Mouse (Mus musculus) hindbrain, embryonic 11.5 days (tissue): ENCODE measurements at regions not wholly inside any gene's neighbourhood (a gene's known extent, or its start where the extent isn't known, plus 50 kb on each side); places are given as distances from the start of the nearest gene placed in this dataset.
A peak's percentile ranks its signal among the peaks of the same experiment; 100 is the strongest.

Experiments used
- ATAC-seq: fragments of 200-750 bp; cut with Nextera tagmentation; 2 replicates; pipeline ENCODE4 v1.8.0; 2017; ENCODE audit warnings: mild to moderate bottlenecking, moderate TSS enrichment, moderate library complexity; ENCODE audit not compliant: low FRiP score
- DNase-seq: peaks from one replicate; pipeline ENCODE4 v3.0.0-alpha.2; 2015; ENCODE audit warnings: low spot score
- H3K27ac ChIP-seq: fragments of 300-500 bp; sonication (generic); 2 replicates; pipeline ENCODE4 v1.5.1; 2014; ENCODE audit warnings: mild to moderate bottlenecking, low read depth, low read length
- H3K27me3 ChIP-seq: fragments of 300-500 bp; sonication (generic); 2 replicates; pipeline ENCODE4 v1.6.1; 2014; ENCODE audit warnings: mild to moderate bottlenecking, low read length, moderate library complexity, mixed read lengths; ENCODE audit not compliant: control insufficient read depth, insufficient read depth
- H3K36me3 ChIP-seq: fragments of 300-500 bp; sonication (generic); 2 replicates; pipeline ENCODE4 v1.6.1; 2014; ENCODE audit warnings: mild to moderate bottlenecking, low read length, moderate library complexity, mixed read lengths; ENCODE audit not compliant: control insufficient read depth, insufficient read depth
- H3K4me1 ChIP-seq: fragments of 300-500 bp; sonication (generic); replicated peaks from 2 replicates; pipeline ENCODE4 v1.6.1; 2014; ENCODE audit warnings: low read length, mixed read lengths; ENCODE audit not compliant: control insufficient read depth, insufficient read depth
- H3K4me2 ChIP-seq: fragments of 300-500 bp; sonication (generic); replicated peaks from 2 replicates; pipeline ENCODE4 v1.6.1; 2014; ENCODE audit warnings: mild to moderate bottlenecking, low read depth, low read length
- H3K4me3 ChIP-seq: fragments of 300-500 bp; sonication (generic); 2 replicates; pipeline ENCODE4 v1.5.1; 2014; ENCODE audit warnings: low read depth, low read length
- H3K9ac ChIP-seq: fragments of 300-500 bp; sonication (generic); 2 replicates; pipeline ENCODE4 v1.6.1; 2014; ENCODE audit warnings: low read depth, low read length
- H3K9me3 ChIP-seq: fragments of 300-500 bp; sonication (generic); 2 replicates; pipeline ENCODE4 v1.6.1; 2016; ENCODE audit warnings: low read length; ENCODE audit not compliant: control insufficient read depth
- WGBS: fragments of 180-500 bp; shearing (Covaris S2); extraction: QIAGEN DNeasy Blood & Tissue Kit; methylation state at CpG from one replicate; pipeline ENCODE4 v1.1.7; 2014; 5-methylcytosine and 5-hydroxymethylcytosine counted together

DNA sequence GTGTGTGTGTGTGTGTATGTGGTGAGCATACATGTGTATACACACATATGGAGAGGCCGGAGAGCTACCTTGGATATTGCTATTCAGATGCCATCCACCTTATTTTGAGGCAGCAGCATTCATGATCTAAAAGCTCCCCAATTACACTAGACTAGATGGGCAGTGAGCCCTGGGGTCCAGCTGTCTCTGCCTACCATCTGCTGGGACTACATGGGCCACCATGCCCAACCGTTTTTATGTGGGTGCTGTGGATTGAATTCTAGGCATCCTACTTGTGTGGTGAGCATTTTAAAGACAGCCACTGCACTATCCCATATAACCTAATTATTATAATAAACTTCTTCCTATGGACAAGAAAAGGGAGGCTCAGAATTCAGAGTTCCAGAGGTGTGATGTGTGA is 172.6 kb downstream of the Gas1 start:
- DNase-seq: no peak
- Histone ChIP-seq H3K27ac (no peak overlapping the region), H3K4me2 (no peak overlapping the region), H3K27me3 (no peaks in the 10 kb centered on the region), H3K4me3 (no peak overlapping the region), H3K4me1 (no peaks in the 10 kb centered on the region), H3K36me3 (no peaks in the 10 kb centered on the region), H3K9ac (no peak overlapping the region), H3K9me3 (no peaks in the 10 kb centered on the region)
- 88% methylated on average over 2 of the region's 2 CpGs for WGBS
- ATAC-seq: no peak

- 92% methylated on average over 8 of the region's 8 CpGs for WGBS
- ATAC-seq: no peak
- Histone ChIP-seq H3K9me3 (no peaks in the 10 kb centered on the region), H3K27me3 (no peaks in the 10 kb centered on the region), H3K9ac (no peak overlapping the region), H3K36me3 (no peaks in the 10 kb centered on the region), H3K4me3 (no peak overlapping the region), H3K27ac (no peak overlapping the region), H3K4me1 (no peaks in the 10 kb centered on the region), H3K4me2 (no peak overlapping the region)
- DNase-seq: no peak
These were observed 175.1 kb downstream of the Gas1 start for GRCm38 (mm10) chr13:60002098-60002497.

- Histone ChIP-seq H3K9me3 (no peaks in the 10 kb centered on the region), H3K27ac (no peak overlapping the region), H3K4me2 (no peak overlapping the region), H3K9ac (no peak overlapping the region), H3K27me3 (no peaks in the 10 kb centered on the region), H3K4me3 (no peak overlapping the region), H3K36me3 (no peaks in the 10 kb centered on the region), H3K4me1 (no peaks in the 10 kb centered on the region)
- no peak for ATAC-seq
- no peak for DNase-seq
- 61% methylated on average over 4 of the region's 4 CpGs for WGBS
These were observed 175.5 kb downstream of the Gas1 start for GRCm38 (mm10) chr13:60001637-60002036.

DNA sequence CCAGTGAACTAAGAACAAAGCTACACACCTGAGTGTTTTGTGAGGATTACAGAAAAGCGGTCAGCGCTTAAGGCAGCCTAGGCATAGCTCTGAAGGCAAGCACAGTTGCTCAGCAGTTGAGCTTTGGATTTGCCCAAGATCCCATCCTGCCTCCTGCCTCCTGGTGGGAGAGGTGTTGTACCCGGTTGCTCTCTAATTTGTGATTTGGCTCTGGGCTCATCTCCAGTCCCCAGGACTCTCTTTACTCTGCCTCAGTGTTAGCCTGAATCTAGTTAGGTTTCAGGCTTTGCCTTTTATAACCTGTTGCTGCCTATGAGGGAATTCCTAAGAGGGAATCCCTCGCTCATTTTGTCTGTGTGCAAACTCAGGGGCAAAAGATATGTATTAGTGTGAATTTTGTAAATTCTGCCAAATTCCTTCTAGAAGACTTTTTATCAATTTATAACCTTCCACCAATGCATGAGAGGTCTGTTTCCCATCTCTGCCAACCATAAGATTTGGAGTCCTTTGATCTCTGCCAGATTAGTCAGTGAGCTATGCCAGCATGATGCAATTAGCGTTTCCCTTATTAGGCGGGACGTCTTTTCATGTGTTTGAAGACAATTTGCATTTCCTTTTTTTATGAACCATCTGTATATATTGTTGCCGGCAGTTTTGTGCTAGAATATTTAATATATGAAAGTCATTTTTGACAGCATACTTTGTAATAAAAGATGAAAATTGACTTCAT is 176.4 kb downstream of the Gas1 start:
- 75% methylated on average over 8 of the region's 8 CpGs for WGBS
- DNase-seq (no peak), ATAC-seq (no peak)
- Histone ChIP-seq H3K9me3 (no peaks in the 10 kb centered on the region), H3K9ac (no peak overlapping the region), H3K36me3 (no peaks in the 10 kb centered on the region), H3K4me2 (no peak overlapping the region), H3K27me3 (no peaks in the 10 kb centered on the region), H3K27ac (no peak overlapping the region), H3K4me3 (no peak overlapping the region), H3K4me1 (no peaks in the 10 kb centered on the region)

DNA sequence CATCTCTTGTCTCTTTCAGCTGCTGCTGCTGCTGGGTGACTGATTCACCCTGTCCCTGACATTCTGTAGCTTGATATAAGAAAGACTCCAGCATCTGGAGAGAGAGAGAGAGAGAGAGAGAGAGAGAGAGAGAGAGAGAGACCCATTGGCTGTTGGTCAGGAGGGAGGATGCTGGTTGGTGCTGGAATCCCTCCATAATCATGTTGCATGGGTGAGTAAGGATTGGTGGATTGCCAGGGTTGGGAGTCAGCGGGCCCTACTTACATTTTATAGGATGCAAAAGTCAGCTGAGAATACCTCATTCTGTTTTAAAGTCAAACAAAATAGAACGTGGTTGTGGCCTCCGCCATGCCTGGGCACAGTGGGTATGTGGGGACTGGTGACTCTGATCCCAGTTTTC is 174.5 kb upstream of the Tut7 start:
- no peak overlapping the region for H3K4me2 ChIP-seq
- DNase-seq (no peak), ATAC-seq (no peak)
- H3K27me3 ChIP-seq: no peaks in the 10 kb centered on the region
- H3K4me1 ChIP-seq: no peaks in the 10 kb centered on the region
- H3K4me3 ChIP-seq: no peak overlapping the region
- 88% methylated on average over 3 of the region's 3 CpGs for WGBS
- H3K36me3 ChIP-seq: no peaks in the 10 kb centered on the region
- H3K9me3 ChIP-seq: no peaks in the 10 kb centered on the region
- no peak overlapping the region for H3K27ac ChIP-seq
- H3K9ac ChIP-seq: no peak overlapping the region

- DNase-seq (no peak), ATAC-seq (no peak)
- Histone ChIP-seq H3K9me3 (no peaks in the 10 kb centered on the region), H3K27me3 (no peaks in the 10 kb centered on the region), H3K36me3 (no peaks in the 10 kb centered on the region), H3K4me3 (no peak overlapping the region), H3K4me2 (no peak overlapping the region), H3K4me1 (no peaks in the 10 kb centered on the region), H3K9ac (no peak overlapping the region), H3K27ac (no peak overlapping the region)
- WGBS: 85% methylated on average over 13 of the region's 13 CpGs
These were observed 173.3 kb upstream of the Tut7 start for GRCm38 (mm10) chr13:59996146-59996814.

DNA sequence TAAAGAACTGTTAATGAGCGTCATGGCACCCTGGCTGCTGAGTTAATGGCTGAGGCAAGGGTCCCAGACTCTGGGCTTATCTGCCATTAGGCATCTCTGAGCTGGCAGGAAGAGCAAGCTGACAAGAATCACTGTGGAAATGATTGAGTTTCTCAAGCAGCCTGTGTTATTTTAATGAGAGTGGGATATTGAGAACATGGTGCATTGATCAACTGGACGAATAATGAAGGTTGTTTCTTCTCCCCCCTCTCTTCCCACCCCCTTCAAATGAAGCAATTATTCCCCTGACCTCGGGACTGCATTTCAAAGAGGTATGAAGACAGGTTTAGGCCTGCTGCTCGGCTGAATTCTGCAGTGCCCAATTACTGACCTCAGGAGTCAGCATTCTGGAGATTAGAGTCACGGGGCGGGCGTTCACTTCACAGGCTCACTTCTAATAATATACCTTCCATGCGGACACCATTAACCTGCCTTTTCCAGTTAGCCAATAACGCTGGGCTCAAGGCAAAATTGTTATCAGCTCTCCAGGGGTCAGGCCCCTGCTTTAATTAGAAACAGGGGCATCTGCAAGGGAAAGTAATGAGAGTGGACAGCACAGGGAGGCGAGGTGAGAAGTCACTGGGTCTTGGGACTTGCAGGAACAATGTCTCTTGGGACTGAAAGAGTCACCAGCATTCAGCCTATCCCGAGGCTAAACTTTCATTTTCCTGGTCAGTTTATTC is 170.0 kb upstream of the Tut7 start:
- H3K36me3 ChIP-seq: no peaks in the 10 kb centered on the region
- H3K27ac ChIP-seq: no peak overlapping the region
- ATAC-seq: peak; percentile 40; the same call in 1 of the 2 replicates
- WGBS: 52% methylated on average over 11 of the region's 11 CpGs
- H3K4me3 ChIP-seq: no peak overlapping the region
- H3K27me3 ChIP-seq: no peaks in the 10 kb centered on the region
- H3K4me2 ChIP-seq: no peak overlapping the region
- H3K4me1 ChIP-seq: no peaks in the 10 kb centered on the region
- H3K9me3 ChIP-seq: no peaks in the 10 kb centered on the region
- no peak for DNase-seq
- H3K9ac ChIP-seq: no peak overlapping the region

GRCm38 (mm10) chr13:59992346-59992745 is 169.4 kb upstream of the Tut7 start:
- H3K9me3 ChIP-seq: no peaks in the 10 kb centered on the region
- H3K4me3 ChIP-seq: no peak overlapping the region
- no peaks in the 10 kb centered on the region for H3K36me3 ChIP-seq
- DNase-seq (no peak), ATAC-seq (no peak)
- no peak overlapping the region for H3K9ac ChIP-seq
- H3K4me1 ChIP-seq: no peaks in the 10 kb centered on the region
- H3K27ac ChIP-seq: no peak overlapping the region
- no peak overlapping the region for H3K4me2 ChIP-seq
- no peaks in the 10 kb centered on the region for H3K27me3 ChIP-seq
